Mouse (Mus musculus) mature B cell (primary cell): ENCODE results near the gene Ttc23.

Experiments
- in situ Hi-C: fragments of 300-500 bp; cut with MboI; formaldehyde crosslinking; loops from 2 replicates; pipeline ENCODE4 v1.14.3; 2019

The Ttc23 gene

DNA sequence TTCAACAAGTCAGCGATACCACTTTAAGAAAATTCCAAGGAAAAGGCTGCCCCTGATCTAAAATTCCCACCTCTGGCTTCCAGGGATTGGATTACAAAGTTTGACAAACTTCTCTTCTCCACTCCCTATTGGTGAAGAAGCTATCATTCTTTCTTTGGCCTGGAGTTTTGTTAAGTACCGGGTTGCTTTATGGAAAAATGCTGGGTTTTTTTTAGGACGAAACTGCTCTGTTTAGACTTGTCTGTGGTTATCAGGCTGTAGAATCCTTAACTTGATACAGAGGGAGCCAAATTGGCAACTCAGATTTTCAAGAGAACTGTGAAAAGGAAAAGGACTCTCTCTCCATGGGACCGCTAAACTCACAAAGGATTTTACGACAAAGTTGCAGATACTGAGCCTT, at the start of gene Ttc23:
Gene Ttc23 (plus strand): TSS at position 134 of the 400 bp plus-strand sequence.
- in situ Hi-C loops = loop anchor here (10.0 to 25.0 kb wide), 2 partner anchors 272 to 960 kb away; partner anchors contain the start of genes Asb7, Lins1 and Mef2a

DNA sequence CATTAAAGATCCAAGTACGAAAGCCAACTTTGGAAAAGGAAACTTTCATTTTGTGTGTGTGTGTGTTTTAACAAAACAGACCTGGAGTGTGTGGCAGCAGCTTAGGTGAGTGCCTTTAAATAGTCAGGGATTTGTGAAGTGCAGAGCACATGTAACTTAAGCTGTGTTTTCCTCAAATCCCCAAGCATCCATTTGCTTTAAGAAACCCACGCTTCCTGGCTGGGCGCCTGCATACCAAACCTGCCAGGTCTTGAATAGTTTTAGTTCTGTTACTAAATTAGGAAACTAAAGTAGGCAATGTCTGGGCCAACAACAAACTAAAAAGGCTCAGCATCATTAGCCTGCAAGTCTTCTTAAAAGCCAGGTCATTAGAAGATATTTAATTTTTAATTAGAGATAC, 49.2 kb upstream of the Ttc23 start:
- in situ Hi-C loops = no loop called here

DNA sequence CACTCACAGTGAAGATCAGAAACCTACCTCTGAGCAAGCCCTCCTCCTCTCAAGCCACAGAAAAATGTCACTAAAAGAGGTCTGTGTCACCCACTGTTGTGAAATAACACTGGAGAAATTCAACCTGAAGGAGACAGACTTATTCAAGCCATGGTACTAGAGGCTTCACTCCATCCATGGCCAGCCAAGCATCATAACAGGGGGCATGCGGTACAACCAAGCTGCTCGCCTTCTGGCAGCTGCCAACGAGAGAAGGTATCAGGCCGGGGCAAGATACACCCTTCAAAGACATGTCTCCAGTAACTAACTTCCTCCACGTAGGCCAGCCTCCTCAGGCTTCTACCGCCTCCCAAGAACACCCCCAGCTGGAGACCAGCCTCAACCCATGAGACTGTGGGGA, 42.1 kb upstream of the Ttc23 start:
- in situ Hi-C loops = no loop called here

DNA sequence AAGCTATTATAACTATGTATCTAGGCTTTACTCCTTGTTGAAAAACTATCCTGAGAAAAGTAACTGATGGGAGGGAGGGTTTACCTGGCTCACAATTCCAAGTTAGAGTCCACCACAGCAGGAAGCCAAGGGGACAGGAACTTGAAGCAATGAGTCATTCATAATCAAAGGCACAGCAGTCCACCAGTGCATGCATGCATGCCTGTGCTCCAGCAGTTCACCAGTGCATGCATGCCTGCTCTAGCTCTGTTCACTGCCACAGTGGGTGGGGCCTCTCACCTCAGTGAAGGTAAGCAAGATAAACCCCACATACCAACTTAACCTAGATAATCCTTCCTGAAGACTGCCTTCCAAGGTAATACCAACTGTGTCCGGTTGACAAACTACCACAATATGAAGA, 41.0 kb upstream of the Ttc23 start:
- in situ Hi-C loops = no loop called here

DNA sequence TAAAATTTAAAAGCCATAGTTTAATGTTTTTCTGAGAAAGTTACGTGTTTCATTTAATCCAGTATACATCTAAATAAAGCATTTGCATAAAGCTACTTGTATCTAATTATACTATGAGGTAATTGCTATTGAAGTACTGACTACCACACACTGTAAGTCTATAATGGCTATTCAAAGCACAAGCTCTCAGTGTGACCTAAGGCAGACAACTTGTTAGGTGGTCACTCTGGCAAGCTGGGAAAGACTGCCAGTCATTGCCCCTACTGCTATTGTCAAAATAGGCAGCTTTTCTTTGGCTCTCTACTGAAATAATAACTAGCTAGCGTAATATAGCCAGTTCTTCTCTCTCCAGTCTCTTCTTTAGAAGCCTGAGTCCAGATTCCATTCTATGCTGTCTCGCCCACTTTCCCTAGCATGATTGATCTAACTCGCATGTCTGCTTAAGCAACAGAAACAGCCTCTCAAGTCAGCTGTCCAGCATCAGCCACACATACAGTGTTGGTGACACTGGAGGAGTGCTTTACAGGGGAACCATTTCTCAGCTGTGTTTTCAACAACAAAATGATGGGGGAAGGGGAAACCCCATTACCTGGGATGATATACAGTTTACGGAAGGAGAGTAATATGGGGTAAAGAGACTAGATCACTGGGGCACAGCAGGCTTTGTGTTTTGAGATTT, 39.4 kb upstream of the Ttc23 start:
- in situ Hi-C loops = no loop called here

DNA sequence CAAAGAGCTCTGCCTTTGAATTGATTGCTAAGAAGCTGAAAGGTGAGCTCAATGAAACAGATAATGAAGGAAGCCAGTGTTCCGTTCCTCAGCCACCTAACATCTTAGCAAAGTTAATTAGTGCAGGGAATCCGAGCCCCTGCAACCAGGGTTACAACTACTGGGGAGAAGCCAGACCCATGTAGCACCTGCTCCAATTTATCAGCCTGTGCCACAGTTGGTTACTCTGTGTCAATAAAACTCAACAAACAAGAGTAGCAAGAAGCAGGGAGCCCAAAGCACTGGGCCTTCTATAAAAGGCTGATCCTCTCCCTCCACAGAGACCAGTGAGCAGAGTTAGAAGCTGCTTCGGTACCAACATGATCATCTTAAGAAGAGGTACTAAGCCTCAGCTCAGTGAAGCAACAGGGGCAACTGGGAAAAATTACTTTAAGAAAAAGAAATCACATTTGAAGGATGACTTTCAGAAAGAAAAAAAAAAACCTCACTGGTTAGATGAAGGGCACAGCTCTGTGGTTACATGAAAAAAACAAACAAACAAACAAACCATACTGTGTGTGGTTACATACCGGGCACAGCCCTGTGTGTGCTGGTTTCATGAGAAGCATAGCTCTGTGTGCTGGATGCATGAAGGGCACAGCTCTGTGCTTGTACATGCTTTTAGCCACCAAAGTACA, 38.7 kb upstream of the Ttc23 start:
- in situ Hi-C loops = no loop called here

DNA sequence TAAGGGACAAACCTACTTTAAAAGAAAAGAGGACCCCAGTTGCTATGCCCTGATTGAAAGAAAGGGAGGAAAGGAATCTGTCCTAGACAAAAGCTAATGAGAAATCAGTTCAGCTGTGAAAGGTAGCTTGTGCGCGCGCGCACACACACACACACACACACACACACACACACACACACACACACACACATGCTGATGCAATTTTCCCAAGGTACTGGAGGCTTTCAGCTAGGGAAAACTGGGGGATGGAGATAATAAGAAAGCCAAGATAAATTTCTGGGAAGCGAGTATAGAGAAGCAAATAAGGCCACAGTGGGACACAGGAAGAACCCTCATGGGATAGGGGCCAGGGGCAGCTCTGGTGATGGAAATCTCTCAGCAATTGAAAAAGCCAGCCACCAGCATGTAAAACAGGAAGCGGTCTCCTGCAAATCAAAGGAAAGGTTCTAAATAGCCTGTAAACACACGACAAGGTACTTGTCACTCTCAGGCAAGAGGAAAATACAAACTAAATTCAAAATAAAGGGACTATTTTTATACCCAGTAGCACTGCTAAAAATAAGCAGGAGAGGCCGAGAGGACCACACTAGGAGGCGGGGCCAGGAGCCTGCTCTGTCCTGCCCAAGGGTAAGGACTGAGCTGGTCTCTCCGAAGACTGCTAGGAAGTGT, 33.3 kb upstream of the Ttc23 start:
- in situ Hi-C loops = no loop called here

DNA sequence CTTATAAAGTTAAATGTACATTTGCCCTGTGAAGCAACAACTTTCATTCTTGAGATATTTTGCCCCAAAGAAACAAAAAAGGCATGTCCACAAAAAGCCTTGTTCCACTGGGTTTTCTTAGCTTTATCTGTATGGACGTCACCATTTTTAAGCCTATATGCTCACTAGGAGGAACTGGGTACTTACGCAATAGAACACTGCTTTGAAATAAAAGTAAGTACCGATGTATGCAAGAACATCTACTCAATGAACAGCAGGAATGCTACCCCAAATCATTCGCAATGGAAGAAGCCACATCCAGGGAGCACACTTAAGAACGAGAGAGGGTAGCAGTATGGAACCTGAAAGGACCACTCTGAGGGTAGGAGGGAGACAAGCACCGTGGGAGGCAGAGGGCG, 32.7 kb upstream of the Ttc23 start:
- in situ Hi-C loops = no loop called here

DNA sequence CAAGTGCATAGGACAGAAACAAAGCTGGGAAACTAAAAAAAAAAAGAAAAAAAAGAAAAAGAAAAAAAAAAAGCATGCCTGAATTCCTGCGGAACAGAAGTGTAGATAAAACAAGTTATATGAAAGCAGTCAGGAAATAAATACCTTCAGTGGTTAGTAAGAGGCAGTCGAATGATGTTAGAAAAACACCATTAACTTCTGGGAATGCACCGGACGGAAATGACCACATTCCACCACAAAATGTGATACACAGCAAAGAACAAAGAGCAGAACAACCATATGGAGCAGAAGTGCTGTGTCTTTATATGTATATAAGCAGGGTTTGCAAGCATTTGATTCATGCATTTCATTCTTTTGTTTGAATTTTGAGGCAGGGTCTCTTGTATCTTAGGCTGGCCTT, 30.3 kb upstream of the Ttc23 start:
- in situ Hi-C loops = no loop called here

DNA sequence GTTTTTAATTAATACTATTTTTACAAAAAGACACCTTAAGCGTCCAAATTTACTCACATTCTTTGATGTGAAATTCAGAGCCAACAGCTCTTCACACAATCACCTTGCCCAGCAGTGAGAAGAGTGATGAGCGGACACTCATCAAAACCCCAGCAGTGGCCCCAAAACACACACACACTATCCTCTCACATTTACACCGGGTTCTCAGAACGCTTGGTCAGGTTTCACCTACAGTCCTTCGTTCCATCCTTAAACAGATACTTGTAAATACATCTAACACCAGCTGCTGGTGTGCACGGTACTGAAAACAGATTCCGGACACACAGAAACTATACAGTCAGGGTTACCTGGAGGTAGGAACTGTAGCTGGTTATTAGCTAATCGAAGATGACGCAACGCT, 29.6 kb upstream of the Ttc23 start:
- in situ Hi-C loops = no loop called here

DNA sequence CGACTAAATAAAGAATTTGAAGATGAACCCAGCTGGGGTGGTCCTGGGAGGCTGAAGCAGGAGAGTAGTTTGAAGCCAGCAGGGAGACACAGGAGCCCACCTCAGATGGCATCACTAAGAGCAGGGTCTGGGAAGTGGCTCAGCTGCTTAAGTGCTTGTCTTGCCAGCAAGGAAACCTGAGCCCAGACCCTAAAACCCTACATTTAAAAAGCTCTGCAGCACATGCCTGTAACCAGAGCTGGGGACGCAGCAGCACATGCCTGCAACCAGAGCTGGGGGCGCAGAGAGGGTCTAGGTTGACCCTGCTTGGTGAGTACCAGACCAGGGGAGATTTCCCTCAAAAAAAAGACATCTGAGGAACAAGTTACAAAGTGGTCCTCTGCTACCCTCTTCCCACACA, 28.9 kb upstream of the Ttc23 start:
- in situ Hi-C loops = no loop called here

DNA sequence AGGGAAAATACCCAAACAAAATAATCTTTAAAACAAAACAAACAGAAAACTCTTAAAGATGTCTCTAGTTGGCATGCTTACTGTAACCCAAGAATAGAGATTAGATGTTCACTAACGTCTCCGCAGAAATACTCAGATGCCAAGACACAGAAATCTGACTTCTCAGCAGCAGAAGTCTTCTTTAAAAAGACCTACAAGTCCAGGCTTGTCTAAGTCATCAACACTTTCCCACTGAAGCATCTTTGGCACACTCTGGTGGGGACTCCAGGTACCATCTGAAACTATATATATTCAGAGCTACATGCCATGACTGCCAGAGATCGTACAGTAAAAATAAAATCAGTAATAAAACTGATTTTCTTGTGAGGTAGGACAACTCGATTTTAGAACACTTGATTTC, 27.4 kb upstream of the Ttc23 start:
- in situ Hi-C loops = no loop called here

DNA sequence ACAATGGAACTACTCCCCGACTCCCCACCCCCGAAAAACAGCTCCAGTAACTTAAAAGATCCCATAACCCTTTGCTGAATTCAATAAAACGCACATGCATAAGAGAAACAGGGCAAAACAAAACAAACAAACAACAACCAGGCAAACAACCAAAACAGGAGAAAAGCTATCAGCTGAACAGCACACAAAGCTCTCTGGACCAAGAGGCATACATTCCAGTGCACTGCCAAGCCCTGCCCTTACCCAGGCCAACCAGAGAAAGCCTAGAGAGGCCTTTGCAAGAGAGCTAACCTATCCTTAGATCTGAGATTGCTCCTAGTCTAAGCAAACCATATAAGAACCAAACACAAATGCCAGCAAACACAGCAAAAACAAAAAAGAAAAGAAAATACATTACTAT, 25.1 kb upstream of the Ttc23 start:
- in situ Hi-C loops = no loop called here

DNA sequence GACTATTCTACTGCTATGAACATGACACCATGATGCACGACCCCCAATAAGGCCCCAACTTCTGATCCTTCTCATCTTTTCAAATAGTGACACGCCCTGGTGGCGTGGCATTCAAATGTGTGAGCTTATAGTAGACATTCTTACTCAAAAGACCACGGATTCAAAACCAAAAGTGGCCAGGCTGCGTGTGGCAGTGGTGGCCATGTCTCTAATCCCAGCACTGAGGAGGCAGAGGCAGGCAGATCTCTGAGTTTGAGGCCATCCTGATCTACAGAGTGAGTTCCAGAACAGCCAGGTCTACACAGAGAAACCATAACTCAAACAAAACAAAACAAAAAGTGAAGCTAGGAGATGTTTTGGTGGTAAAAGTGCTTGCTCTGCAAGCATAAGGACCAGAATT, 20.5 kb upstream of the Ttc23 start:
- in situ Hi-C loops = loop anchor here (25.0 kb wide), 1 partner anchor 939 kb away; the partner anchor contains the start of genes Asb7 and Lins1

DNA sequence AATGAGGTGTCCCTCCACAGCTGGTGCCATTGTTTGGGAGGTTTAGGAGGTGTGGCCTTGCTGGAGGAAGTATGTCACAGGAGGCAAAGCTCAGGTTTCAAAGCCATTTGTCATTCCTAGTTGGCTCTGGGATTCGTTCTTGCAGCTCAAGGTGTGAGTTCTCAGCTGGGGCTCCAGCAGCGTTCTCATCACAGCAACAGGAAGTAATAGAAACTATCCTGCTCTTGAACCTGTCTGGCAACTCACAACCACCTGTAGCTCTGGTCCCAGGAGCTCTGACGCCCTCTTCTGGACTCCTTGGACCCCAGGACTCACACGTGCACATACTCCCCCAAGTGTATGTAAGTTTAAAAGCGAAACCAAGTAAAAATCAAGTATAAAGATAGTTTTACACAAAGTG, 17.5 kb upstream of the Ttc23 start:
- in situ Hi-C loops = loop anchor here (10.0 to 25.0 kb wide), 2 partner anchors 415 to 942 kb away; partner anchors contain the start of genes Asb7 and Lins1

DNA sequence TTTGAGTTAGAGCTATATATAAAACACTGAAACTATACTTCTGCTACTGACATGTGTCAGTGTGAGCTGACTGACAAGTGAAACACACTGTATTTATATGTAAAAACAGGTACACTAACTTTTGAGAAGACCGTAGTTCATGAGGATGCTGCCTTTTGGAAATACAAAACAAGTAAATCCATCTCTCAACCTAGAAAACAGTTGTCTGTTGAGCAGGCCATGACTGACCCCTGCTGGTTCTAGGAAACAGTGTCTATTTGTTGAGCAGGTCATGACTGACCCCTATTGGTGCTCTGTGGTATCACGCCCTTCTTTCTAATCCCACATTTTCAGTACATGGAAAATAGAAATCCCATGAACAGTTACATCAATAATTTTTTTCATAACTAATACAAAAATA, 16.4 kb upstream of the Ttc23 start:
- in situ Hi-C loops = loop anchor here (10.0 to 25.0 kb wide), 2 partner anchors 416 to 944 kb away; partner anchors contain the start of genes Asb7 and Lins1

DNA sequence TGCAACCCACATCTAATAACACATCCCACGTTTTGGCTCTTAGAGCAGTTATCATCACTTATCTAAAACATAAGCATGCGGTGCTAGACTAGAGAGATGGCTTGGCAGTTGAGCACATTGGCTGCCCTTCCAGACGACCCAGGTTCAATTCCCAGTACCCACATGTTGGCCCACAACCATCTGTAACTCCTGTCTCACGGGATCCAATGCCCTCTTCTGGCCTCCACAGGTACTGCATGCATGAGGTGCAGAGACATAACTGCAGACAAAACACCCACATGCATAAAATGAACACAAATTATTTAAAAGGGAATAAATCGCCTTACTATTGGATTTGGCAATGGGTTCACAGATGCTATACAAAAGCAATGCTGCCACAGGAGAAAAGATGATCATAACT, 14.8 kb upstream of the Ttc23 start:
- in situ Hi-C loops = loop anchor here (10.0 to 25.0 kb wide), 2 partner anchors 418 to 945 kb away; partner anchors contain the start of genes Asb7 and Lins1

DNA sequence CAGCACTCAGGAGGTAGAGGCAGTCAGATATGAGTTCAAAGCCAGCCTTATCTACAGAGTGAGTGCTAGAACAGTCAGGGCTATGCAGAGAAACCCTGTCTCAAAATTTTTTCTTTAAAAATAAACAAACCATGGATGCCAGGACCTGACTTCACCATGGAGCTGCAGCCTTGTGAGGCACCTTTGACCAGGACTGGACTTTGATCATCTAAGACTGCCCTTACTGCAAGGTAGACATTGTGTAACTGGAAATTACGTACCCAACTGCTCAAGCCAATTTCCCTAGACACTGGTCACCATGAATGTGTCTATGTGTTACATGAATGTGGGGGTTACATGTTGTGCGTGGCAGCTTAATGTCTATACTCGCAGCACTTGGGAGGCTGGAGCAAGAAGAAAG, 13.0 kb upstream of the Ttc23 start:
- in situ Hi-C loops = loop anchor here (10.0 to 25.0 kb wide), 2 partner anchors 419 to 947 kb away; partner anchors contain the start of genes Asb7 and Lins1

DNA sequence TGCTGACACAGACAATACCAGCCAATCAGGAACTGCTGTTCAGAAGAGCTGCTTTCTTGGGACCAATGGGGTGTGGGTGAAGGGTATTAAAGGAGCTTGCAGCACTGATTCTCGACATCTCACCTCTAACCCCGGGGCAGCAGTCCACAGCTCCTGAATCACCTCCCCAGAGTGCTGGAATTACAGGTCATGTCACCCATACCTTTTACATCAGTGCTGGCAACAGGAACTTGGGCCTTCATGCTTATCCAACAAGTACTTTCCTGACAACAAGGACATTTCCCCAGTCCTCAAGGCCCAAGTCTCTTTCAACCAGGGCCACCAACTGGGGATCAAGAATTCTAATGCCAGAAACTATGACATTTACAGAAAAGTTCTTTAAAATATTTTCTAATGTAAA, 11.0 kb upstream of the Ttc23 start:
- in situ Hi-C loops = loop anchor here (10.0 to 25.0 kb wide), 2 partner anchors 421 to 949 kb away; partner anchors contain the start of genes Asb7 and Lins1

DNA sequence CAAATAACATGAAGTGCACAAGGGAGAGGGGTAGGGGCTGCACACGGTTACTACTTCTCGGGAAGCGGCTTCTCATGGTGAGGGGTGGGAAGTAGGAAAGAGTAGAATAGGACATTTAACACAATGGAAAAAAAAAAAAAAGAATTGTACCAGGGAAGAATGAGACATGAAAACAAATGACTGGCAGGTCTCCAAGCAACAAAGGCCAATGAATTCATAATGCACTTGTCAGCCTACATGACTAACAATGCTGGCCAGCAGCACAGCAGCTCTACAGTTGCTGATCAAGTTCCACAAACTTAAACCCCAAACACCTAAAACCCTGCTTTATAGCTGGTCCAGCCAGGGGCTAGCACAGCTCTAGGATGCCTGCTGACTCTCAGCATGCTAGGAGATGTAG, 8.2 kb upstream of the Ttc23 start:
- in situ Hi-C loops = loop anchor here (10.0 to 25.0 kb wide), 2 partner anchors 424 to 952 kb away; partner anchors contain the start of genes Asb7 and Lins1

DNA sequence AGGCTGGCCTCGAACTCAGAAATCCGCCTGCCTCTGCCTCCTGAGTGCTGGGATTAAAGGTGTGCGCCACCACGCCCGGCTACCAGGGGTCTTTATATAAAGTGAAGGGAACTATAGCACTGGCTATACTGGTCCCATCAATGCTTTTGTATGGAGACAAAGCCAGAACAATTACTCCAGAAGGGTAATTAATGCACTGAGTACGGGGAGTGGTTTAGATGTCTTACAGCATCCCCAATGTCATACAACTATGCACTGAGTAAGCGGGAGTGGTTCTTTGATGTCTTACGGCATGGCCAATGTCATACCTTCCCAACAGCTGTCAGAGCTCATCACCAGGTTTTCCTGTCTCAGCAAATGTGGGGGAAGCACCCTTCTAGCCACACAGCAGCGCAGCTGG, 4.3 kb upstream of the Ttc23 start:
- in situ Hi-C loops = loop anchor here (10.0 to 25.0 kb wide), 2 partner anchors 268 to 956 kb away; partner anchors contain the start of genes Asb7, Lins1 and Mef2a

DNA sequence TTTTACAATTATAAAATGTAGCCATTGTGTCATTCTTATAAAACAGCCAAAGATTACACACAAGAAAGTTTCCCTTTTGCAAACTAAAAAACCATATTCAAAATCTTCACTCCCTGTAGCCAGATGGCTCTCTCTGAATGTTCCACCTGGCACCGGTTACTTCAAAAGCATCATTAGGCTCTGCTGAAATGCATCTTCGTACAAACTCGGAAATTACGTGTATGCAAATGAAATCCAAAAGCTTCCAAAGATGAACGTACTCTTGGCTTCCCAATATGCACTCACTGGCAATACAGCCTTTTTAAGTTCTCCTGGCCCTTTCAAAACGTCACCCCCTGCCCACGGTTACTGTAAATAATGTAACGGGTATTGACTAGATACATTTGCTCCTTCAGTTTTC, 2.9 kb upstream of the Ttc23 start:
- in situ Hi-C loops = loop anchor here (10.0 to 25.0 kb wide), 2 partner anchors 269 to 957 kb away; partner anchors contain the start of genes Asb7, Lins1 and Mef2a
